Mouse (Mus musculus) small intestine, adult 2 months (tissue): ENCODE results near the gene Apoc2.
A peak's percentile ranks its signal among the peaks of the same experiment; 100 is the strongest.

Source experiments
- CTCF ChIP-seq: fragments of 200-500 bp; IDR thresholded peaks from 2 replicates; pipeline ENCODE4 v1.5.1; 2012; ENCODE audit warnings: low read depth, mild to moderate bottlenecking, control low read depth, inconsistent platforms, low read length, moderate library complexity, mixed read lengths; ENCODE audit not compliant: insufficient replicate concordance, insufficient read length; ENCODE audit errors: extremely low read depth
- POLR2A ChIP-seq: fragments of 200-500 bp; IDR thresholded peaks from 2 replicates; pipeline ENCODE4 v1.6.1; 2012; ENCODE audit warnings: low read depth, mild to moderate bottlenecking, control low read depth, inconsistent platforms, low read length, moderate library complexity

- peak; percentile 94 for TF ChIP-seq CTCF
- TF ChIP-seq POLR2A = 0 out of 2 replicates have a peak, but pooled peaks have one; percentile 19
Observed at GRCm38 (mm10) chr7:19701069-19701761, 23.5 kb upstream of the Apoc2 start.
